Mouse (Mus musculus): Measurements from ENCODE around the gene Slc22a14. TPM values are rescaled to one million over a fixed set of nuclear protein-coding genes. Genes with fewer than 3 reads are reported as not detected.
"Not testable (repeated sequence)": the region's sequence is repeated elsewhere in the genome, so short reads cannot be mapped to it uniquely, and the experiment has no call there.

Slc22a14 gene
- polyA plus RNA-seq, 1 experiment from 2014 or later, result 0.11 TPM

DNA sequence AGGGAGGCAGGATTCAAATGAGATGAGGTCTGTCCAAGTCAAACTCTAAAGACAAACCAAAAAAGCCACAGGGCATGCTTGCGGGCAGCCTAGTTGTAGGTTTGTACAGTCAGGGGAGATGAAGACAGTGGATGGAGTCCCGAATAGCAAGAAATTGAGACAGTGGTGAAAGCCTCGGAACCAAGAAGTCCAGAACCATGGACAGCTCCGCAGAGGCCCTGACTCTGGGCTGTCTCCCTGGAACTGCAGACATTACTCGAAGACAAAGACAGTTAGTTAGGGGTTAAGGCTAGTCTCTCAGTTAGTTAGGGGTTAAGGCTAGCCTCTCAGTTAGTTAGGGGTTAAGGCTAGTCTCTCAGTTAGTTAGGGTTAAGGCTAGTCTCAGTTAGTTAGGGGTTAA is 23.6 kb upstream of the Slc22a14 start:
- Histone ChIP-seq H3K27me3 (no peaks in the 10 kb centered on the region), H3K4me2 (no peak overlapping the region), H3K9ac (no peak overlapping the region), H3K4me1 (replicated peaks) (no peaks in the 10 kb centered on the region), H3K27ac (no peak overlapping the region), H3K9me3 (replicated peaks) (no peaks in the 10 kb centered on the region), H3K36me3 (no peaks in the 10 kb centered on the region), H3K4me3 (no peak overlapping the region)
- WGBS, result 40% methylated on average over 5 of the region's 5 CpGs
- no peak for ATAC-seq (replicated peaks; ENCODE audit: insufficient number of reproducible peaks, insufficient read depth, low FRiP score, low read depth)

DNA sequence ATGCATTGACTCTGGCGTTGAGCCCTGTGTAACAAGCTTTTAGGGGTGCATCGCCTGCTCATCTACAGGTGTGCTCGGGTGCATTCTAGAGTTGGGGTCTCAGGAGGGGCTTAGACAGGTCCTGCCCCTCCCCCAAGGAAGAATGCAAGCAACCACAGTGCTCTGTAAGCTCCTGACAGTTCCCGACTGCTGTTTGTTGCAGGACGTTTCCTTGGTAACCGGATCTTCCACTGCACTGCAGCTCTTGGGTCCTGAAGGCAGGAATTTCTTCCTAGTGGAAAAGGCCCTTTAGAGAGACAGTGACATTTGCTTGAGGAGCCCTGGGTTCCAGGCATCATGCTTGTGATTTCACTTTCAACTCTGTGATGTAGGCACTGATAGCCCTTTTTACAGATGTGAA is 17.2 kb upstream of the Slc22a14 start:
- Histone ChIP-seq H3K27me3 (no peaks in the 10 kb centered on the region), H3K4me2 (no peak overlapping the region), H3K4me3 (no peak overlapping the region), H3K4me1 (replicated peaks) (no peaks in the 10 kb centered on the region), H3K9ac (no peak overlapping the region), H3K9me3 (replicated peaks) (no peaks in the 10 kb centered on the region), H3K27ac (no peak overlapping the region), H3K36me3 (no peaks in the 10 kb centered on the region)
- 51% methylated on average over 6 of the region's 6 CpGs for WGBS
- ATAC-seq (replicated peaks; ENCODE audit: insufficient number of reproducible peaks, insufficient read depth, low FRiP score, low read depth), result no peak

DNA sequence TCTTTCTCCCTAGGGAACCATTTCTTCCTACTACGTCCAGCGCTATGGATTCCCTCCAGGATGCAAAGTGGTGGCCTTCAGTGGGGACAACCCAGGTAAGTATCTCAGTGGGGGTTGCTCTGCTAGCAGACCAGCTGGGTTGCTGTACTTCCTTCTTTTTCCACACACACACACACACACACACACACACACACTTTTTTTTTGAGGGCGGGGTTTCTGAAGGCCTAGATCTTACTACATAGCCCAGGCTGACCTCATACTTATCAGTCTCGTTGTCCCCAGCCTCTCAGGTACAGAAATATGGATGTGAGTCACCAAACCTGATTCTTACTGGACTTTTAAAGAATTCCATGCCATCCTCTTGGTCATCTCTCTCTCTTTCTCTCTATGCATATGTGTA is 12.9 kb upstream of the Slc22a14 start:
- no peaks in the 10 kb centered on the region for H3K9me3 ChIP-seq (replicated peaks)

DNA sequence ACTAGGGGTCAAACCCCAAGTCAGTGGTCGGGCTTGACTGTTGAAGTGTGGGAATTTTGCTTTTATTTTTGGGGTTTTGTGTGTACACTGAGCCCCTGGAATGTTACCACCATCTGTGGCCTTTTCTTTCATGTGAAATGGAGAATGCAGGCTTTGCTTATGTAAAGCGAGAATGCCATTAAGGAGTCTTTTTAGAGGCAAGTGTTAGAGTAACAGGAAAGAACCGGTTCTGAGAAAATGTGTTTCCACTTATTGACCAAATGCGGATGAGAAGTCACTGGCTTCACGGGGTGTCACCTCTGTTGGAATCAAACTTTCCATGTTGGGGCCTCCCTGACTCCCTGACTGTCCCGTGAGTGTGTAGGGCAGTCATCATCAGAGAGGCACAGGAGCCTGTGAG is 10.2 kb upstream of the Slc22a14 start:
- Histone ChIP-seq H3K27ac (no peak overlapping the region), H3K4me2 (no peak overlapping the region), H3K36me3 (no peaks in the 10 kb centered on the region), H3K9ac (no peak overlapping the region), H3K27me3 (no peaks in the 10 kb centered on the region), H3K4me1 (replicated peaks) (no peaks in the 10 kb centered on the region), H3K4me3 (no peak overlapping the region), H3K9me3 (replicated peaks) (no peaks in the 10 kb centered on the region)
- 68% methylated on average over 6 of the region's 6 CpGs for WGBS
- ATAC-seq (replicated peaks; ENCODE audit: insufficient number of reproducible peaks, insufficient read depth, low FRiP score, low read depth), result no peak

More for the DNA sequence above, 12.9 kb upstream of the Slc22a14 start:
- no peak for ATAC-seq (replicated peaks; ENCODE audit: insufficient number of reproducible peaks, insufficient read depth, low FRiP score, low read depth)
- Histone ChIP-seq H3K27me3 (no peaks in the 10 kb centered on the region), H3K27ac (no peak overlapping the region), H3K4me2 (no peak overlapping the region), H3K4me3 (no peak overlapping the region), H3K9ac (no peak overlapping the region), H3K36me3 (no peaks in the 10 kb centered on the region), H3K4me1 (replicated peaks) (no peaks in the 10 kb centered on the region)
- WGBS, result 81% methylated on average over 4 of the region's 4 CpGs

DNA sequence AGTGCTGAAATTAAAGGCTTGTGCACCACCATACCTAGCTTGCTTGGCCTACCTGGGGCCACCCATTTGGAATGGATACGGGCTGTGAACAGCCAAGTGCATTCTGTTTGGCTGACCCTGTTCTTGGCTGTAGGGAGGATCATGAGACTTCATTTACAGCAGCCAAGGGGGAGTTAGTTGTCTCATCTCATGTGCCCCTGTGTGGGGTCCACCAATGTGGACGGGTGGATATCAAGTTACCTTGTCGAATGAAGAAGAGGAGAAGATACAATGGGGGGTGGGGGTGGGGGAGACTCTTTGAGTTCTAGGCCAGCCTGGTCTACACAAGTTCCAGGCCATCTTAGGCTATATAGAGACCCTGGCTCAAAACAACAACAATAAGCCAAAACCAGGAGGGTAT is 9.7 kb upstream of the Slc22a14 start:
- Histone ChIP-seq H3K4me3 (no peak overlapping the region), H3K4me1 (replicated peaks) (no peaks in the 10 kb centered on the region), H3K27ac (no peak overlapping the region), H3K9ac (no peak overlapping the region), H3K4me2 (no peak overlapping the region), H3K9me3 (replicated peaks) (no peaks in the 10 kb centered on the region), H3K36me3 (no peaks in the 10 kb centered on the region), H3K27me3 (no peaks in the 10 kb centered on the region)
- no peak for ATAC-seq (replicated peaks; ENCODE audit: insufficient number of reproducible peaks, insufficient read depth, low FRiP score, low read depth)
- WGBS, result 73% methylated on average over 3 of the region's 3 CpGs

DNA sequence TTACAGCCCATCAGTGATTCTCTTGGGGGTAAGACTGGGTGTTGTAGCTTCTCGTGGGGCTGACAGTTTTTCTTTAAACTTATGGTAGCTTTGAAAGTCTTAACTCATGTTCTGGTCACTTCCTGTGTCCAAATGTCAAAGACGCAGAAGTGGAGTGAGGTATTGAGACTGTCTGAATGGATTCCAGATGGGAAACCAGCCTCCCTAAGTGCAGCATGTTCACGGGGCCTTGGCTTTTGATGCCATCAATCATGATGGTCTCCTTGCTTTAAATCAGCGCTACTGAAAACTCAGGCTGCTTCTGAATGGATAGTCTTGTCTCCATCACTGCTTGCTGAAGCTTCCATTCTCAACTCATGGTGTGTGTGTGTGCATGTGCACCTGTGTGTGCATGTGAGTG is 5.9 kb upstream of the Slc22a14 start:
- Histone ChIP-seq H3K4me3 (no peak overlapping the region), H3K27ac (no peak overlapping the region), H3K27me3 (no peaks in the 10 kb centered on the region), H3K9me3 (replicated peaks) (no peaks in the 10 kb centered on the region), H3K9ac (no peak overlapping the region), H3K4me1 (replicated peaks) (no peaks in the 10 kb centered on the region), H3K36me3 (no peaks in the 10 kb centered on the region), H3K4me2 (no peak overlapping the region)
- ATAC-seq (replicated peaks; ENCODE audit: insufficient number of reproducible peaks, insufficient read depth, low FRiP score, low read depth), result no peak
- WGBS, result 72% methylated on average over 4 of the region's 4 CpGs

DNA sequence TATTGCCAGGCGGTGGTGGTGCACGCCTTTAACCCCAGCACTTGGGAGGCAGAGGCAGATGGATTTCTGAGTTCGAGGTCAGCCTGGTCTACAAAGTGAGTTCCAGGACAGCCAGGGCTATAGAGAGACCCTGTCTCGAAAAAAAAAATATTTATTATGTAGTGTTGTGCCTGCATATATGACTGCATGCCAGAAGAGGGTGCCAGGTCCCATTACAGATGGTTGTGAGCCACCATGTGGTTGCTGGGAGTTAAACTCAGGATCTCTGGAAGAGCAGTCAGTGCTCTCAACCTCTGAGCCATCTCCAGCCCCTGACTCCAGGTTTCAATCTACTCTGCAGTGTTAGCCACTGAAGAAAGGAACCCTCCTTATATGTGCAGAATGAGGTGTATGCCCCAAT is 5.4 kb upstream of the Slc22a14 start:
- H3K27me3 ChIP-seq; H3K9ac ChIP-seq; H3K4me2 ChIP-seq; H3K9me3 ChIP-seq (replicated peaks); H3K4me1 ChIP-seq (replicated peaks); H3K36me3 ChIP-seq; H3K27ac ChIP-seq; ATAC-seq (replicated peaks; ENCODE audit: insufficient number of reproducible peaks, insufficient read depth, low FRiP score, low read depth); H3K4me3 ChIP-seq: not testable (repeated sequence)
- 84% methylated on average over 4 of the region's 4 CpGs for WGBS

DNA sequence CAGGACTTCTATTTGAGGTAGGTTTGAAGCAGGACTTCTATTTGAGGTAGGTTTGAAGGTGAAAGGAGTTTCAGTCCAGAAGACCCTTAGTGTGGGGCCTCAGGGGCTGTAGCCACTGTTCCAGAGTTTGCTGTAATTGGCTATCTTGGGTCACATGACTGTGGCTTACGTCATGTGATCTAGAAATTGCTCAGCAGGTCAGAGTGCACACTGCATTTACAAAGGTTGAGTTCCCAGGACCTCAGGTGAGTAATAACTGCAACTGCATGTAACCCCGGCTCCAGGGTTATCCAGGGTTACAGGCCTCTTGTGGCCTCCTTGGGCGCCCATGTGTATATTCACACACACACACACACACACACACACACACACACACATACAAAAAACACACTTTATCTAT is 3.0 kb upstream of the Slc22a14 start:
- Histone ChIP-seq H3K4me3 (no peak overlapping the region), H3K9ac (no peak overlapping the region), H3K4me1 (replicated peaks) (peaks cover 11% of the 10 kb centered on the region), H3K36me3 (no peaks in the 10 kb centered on the region), H3K9me3 (replicated peaks) (no peaks in the 10 kb centered on the region), H3K4me2 (no peak overlapping the region), H3K27me3 (no peaks in the 10 kb centered on the region), H3K27ac (no peak overlapping the region)
- no peak for ATAC-seq (replicated peaks; ENCODE audit: insufficient number of reproducible peaks, insufficient read depth, low FRiP score, low read depth)
- 90% methylated on average over 3 of the region's 3 CpGs for WGBS

DNA sequence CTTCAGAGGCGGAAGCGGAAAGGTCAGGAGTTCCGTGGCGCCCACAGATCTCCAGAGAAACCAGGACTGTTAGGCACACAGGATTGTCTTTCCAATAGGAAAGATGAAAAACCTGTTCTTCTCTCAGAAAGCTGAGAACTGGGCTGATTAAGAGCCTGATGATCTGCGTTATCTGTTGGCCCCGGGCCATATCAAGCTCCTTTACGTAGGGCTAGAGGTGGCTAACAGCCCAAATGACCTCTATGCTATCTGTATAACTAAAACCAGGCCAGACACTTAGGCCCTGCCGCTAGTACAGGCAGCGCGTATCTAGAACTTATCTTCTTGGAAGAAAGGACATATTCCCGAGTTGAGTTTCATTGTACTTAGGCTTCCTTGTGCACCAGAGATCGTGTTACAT is 2.1 kb downstream of the Slc22a14 start:
- 49% methylated on average over 12 of the region's 12 CpGs for WGBS

DNA sequence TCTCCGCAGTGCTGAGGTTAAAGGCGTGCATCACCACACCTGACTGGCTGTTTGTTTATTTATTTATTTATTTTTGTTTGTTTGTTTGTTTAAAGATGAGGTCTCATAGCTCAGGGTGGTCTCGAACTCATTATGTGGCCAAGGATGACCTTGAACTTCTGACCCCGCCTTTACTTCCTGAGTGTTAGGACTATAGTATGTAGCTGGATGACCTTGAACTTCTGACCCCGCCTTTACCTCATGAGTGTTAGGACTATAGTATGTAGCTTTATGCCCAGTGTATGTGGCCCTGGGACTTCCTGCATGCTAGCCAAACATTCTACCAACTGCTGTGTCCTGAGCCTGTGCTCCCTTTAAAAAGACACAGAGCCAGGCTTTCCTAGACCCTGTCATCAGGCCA is 3.9 kb downstream of the Slc22a14 start:
- Histone ChIP-seq H3K36me3 (no peaks in the 10 kb centered on the region), H3K4me1 (replicated peaks) (peaks cover 28% of the 10 kb centered on the region), H3K27ac (no peak overlapping the region), H3K4me3 (no peak overlapping the region), H3K9ac (no peak overlapping the region), H3K9me3 (replicated peaks) (no peaks in the 10 kb centered on the region), H3K4me2 (no peak overlapping the region), H3K27me3 (no peaks in the 10 kb centered on the region)
- WGBS, result 88% methylated on average over 5 of the region's 5 CpGs
- ATAC-seq (replicated peaks; ENCODE audit: insufficient number of reproducible peaks, insufficient read depth, low FRiP score, low read depth), result no peak

More for the DNA sequence above, 2.1 kb downstream of the Slc22a14 start:
- Histone ChIP-seq H3K9ac (no peak overlapping the region), H3K4me2 (no peak overlapping the region), H3K27me3 (no peaks in the 10 kb centered on the region), H3K4me3 (no peak overlapping the region), H3K27ac (no peak overlapping the region), H3K9me3 (replicated peaks) (no peaks in the 10 kb centered on the region), H3K4me1 (replicated peaks) (peaks cover 20% of the 10 kb centered on the region), H3K36me3 (no peaks in the 10 kb centered on the region)
- no peak for ATAC-seq (replicated peaks; ENCODE audit: insufficient number of reproducible peaks, insufficient read depth, low FRiP score, low read depth)

DNA sequence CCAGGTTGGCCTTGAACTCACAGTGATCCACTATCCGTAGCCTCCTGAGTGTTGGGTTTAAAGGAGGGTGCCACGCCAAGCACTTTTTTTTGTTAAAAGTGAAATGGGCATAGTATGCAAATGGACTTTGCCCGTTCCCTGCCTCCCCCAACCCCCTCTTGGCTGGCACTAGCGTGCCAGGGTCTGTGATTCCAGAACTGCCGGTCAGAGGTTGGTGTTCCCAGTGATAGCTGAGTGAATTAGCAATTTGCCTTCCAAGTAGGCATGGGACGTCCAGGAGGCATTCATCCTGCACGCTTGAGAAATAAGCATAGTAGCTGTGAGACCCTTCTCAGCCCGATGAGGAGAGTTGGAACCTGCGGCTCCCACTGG is 7.3 kb downstream of the Slc22a14 start:
- Histone ChIP-seq H3K27ac (no peak overlapping the region), H3K9ac (peak overlapping the region; percentile 81; the same call in 1 of the 2 replicates), H3K4me3 (peak overlapping the region; percentile 83), H3K4me1 (replicated peaks) (peaks cover 14% of the 10 kb centered on the region), H3K4me2 (peak overlapping the region; percentile 99), H3K27me3 (no peaks in the 10 kb centered on the region), H3K9me3 (replicated peaks) (no peaks in the 10 kb centered on the region), H3K36me3 (no peaks in the 10 kb centered on the region)
- 47% methylated on average over 9 of the region's 9 CpGs for WGBS
- no peak for ATAC-seq (replicated peaks; ENCODE audit: insufficient number of reproducible peaks, insufficient read depth, low FRiP score, low read depth)

DNA sequence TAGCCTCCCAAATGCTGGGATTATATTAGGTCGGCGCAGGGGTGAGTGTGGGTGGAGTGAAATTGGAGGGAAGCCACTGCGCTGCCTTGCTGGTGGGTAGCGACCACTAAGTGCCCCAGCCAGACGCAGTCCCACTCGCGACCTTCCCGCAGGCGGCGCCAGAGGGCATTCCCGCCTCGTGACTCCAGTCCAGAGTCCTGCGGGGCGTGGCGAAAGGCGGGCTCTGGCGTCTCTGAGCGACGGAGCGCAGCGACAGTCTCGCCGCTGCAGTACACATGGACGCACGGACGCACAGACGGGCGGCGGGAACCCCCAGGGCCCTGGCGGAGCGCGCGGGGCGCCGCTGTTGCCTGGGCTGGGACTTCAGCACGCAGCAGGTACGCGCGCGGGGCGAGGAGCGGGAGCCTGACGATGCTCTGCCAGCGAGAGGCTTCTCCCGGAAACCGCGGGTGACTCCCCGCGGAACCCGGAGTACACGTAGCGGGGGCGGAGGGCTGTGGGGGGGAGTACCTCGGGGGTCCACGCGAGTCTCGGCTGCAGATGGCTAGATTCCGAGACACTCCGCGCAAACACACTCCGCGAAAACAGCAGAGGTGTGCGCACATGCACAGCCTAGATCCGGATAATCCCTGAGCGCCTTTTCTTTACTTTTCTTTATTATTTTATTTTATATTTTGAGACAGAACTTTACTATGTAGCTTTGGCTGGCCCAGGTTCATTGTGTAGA is 7.9 kb downstream of the Slc22a14 start, which contains the start of gene Xylb:
TSS of gene Xylb (plus strand) at position 51 of the 727 bp plus-strand sequence.
- Histone ChIP-seq H3K4me2 (peak within 1 kb of the TSS; percentile 99), H3K27me3 (no peaks in the 10 kb centered on the region), H3K9ac (peak within 1 kb of the TSS; percentile 81), H3K9me3 (replicated peaks) (no peaks in the 10 kb centered on the region), H3K4me3 (peak within 1 kb of the TSS; percentile 83), H3K36me3 (no peaks in the 10 kb centered on the region), H3K27ac (no peak within 1 kb of the TSS), H3K4me1 (replicated peaks) (peaks cover 8% of the 10 kb centered on the region)
- peak; percentile 91 for ATAC-seq (replicated peaks; ENCODE audit: insufficient number of reproducible peaks, insufficient read depth, low FRiP score, low read depth)
- 3% methylated on average over 65 of the region's 65 CpGs for WGBS

Measured in heart, embryonic 15.5 days (tissue).